ENCODE assay signal across 8 mouse cellular contexts in the genomic region with DNA sequence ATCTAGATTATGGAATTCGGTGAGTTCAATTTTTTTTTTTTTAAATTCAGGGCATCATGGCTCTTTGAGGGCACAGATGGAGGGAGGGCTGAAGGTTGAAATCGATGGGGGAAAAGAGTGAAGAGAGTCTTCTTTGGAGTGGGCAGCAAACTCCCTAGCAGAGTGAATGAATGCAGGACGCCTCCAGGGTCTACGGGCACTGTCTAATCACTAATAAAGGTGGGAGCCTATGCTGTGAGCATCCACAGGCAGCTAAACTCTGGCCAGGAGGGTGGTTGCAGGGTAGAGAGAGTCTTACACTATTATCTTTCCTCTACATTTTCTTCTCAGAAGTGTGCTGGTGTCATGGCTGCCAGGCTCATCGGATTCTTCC. TPM values are rescaled to one million over a fixed set of nuclear protein-coding genes. Genes with fewer than 3 reads are reported as not detected.
DNase-seq lines count a peak whose midpoint lies in the region; ATAC-seq lines count a peak whose summit lies in the region.

No protein-coding gene starts in this region.

- no peaks in the 10 kb centered on the region for H3K27me3 ChIP-seq in kidney, embryonic 16.5 days (ENCODE audit: insufficient read depth, low read length)
- H3K27me3 ChIP-seq in hindbrain, embryonic 15.5 days, result no peaks in the 10 kb centered on the region
- no peaks in the 10 kb centered on the region for H3K27me3 ChIP-seq in midbrain, embryonic 15.5 days (replicated peaks)

- H3K36me3 ChIP-seq in kidney, embryonic 16.5 days (ENCODE audit: insufficient read depth, low read length), result peaks cover 19% of the 10 kb centered on the region; the same call in 1 of the 2 replicates
- peaks cover 27% of the 10 kb centered on the region for H3K36me3 ChIP-seq in hindbrain, embryonic 15.5 days
- H3K36me3 ChIP-seq in midbrain, embryonic 15.5 days (replicated peaks), result peaks cover 29% of the 10 kb centered on the region

- no peak for DNase-seq in kidney, adult 18-20 months
- DNase-seq in ovary, adult 18-20 months (ENCODE audit: low spot score), result no peak
- DNase-seq in ovary, postnatal 36 days (ENCODE audit: low spot score), result no peak
- DNase-seq in cerebellum, adult 9-10 months, result no peak

- peak overlapping the region; percentile 67 for H3K9ac ChIP-seq in kidney, embryonic 16.5 days (replicated peaks; ENCODE audit: low read length)
- peak overlapping the region; percentile 52 for H3K9ac ChIP-seq in hindbrain, embryonic 15.5 days
- H3K9ac ChIP-seq in midbrain, embryonic 15.5 days, result peak overlapping the region; percentile 43

- no peak overlapping the region for H3K27ac ChIP-seq in kidney, embryonic 16.5 days (ENCODE audit: low read length)
- H3K27ac ChIP-seq in brown adipose tissue, adult 24 weeks (replicated peaks; ENCODE audit: low read depth, low read length), result peak overlapping the region; percentile 36; the same call in 1 of the 2 replicates
- H3K27ac ChIP-seq in hindbrain, embryonic 15.5 days (replicated peaks), result 0 out of 2 replicates have a peak overlapping the region, but pooled peaks have one; percentile 68
- H3K27ac ChIP-seq in midbrain, embryonic 15.5 days, result peak overlapping the region; percentile 54

- peaks cover 5% of the 10 kb centered on the region for H3K4me1 ChIP-seq in kidney, embryonic 16.5 days (ENCODE audit: insufficient read depth, low read length)
- H3K4me1 ChIP-seq in brown adipose tissue, adult 24 weeks (ENCODE audit: control insufficient read depth, insufficient read depth, insufficient read length, low read length), result peaks cover 3% of the 10 kb centered on the region; the same call in 1 of the 2 replicates
- peaks cover 5% of the 10 kb centered on the region for H3K4me1 ChIP-seq in hindbrain, embryonic 15.5 days (replicated peaks)
- peaks cover 5% of the 10 kb centered on the region for H3K4me1 ChIP-seq in midbrain, embryonic 15.5 days

- H3K4me2 ChIP-seq in kidney, embryonic 16.5 days (replicated peaks; ENCODE audit: low read depth, low read length), result peak overlapping the region; percentile 75
- peak overlapping the region; percentile 68 for H3K4me2 ChIP-seq in hindbrain, embryonic 15.5 days
- peak overlapping the region; percentile 73 for H3K4me2 ChIP-seq in midbrain, embryonic 15.5 days

- no peaks in the 10 kb centered on the region for H3K9me3 ChIP-seq in kidney, embryonic 16.5 days (ENCODE audit: low read length)
- H3K9me3 ChIP-seq in hindbrain, embryonic 15.5 days, result no peaks in the 10 kb centered on the region
- H3K9me3 ChIP-seq in midbrain, embryonic 15.5 days, result no peaks in the 10 kb centered on the region

- H3K4me3 ChIP-seq in kidney, embryonic 16.5 days (ENCODE audit: low read length), result peak overlapping the region; percentile 64
- H3K4me3 ChIP-seq in brown adipose tissue, adult 24 weeks (ENCODE audit: insufficient read depth, low read depth, low read length), result peak overlapping the region; percentile 69
- peak overlapping the region; percentile 56 for H3K4me3 ChIP-seq in hindbrain, embryonic 15.5 days
- peak overlapping the region; percentile 50 for H3K4me3 ChIP-seq in midbrain, embryonic 15.5 days

- no peak for ATAC-seq in kidney, embryonic 16.5 days (ENCODE audit: low FRiP score, low TSS enrichment)
- ATAC-seq in hindbrain, embryonic 15.5 days (ENCODE audit: low FRiP score, low read depth), result peak; percentile 35; the same call in 1 of the 2 replicates
- ATAC-seq in midbrain, embryonic 15.5 days (replicated peaks), result peak; percentile 48

- WGBS in kidney, embryonic 16.5 days, result 37% methylated on average over 5 of the region's 5 CpGs
- WGBS in hindbrain, embryonic 15.5 days, result 41% methylated on average over 5 of the region's 5 CpGs
- WGBS in midbrain, embryonic 15.5 days, result 40% methylated on average over 5 of the region's 5 CpGs

RNA-seq across cellular contexts. Expression of gene Gba, which starts 0.4 kb away (rescaled TPM):
- polyA plus RNA-seq in kidney, embryonic 16.5 days (2015; fragmentation: Nextera tagmentation; extraction: Ambion mirVana), result 54.9 and 56.1 TPM in 2 replicates
- polyA plus RNA-seq in brown adipose tissue, adult 24 weeks (2012; ENCODE audit: insufficient read depth, insufficient read length, missing spikeins), result 18.2 and 25.1 TPM in 2 replicates
- polyA plus RNA-seq in hindbrain, embryonic 15.5 days (2015; fragmentation: Nextera tagmentation; extraction: Ambion mirVana), result 46.6 and 48.0 TPM in 2 replicates
- polyA plus RNA-seq in midbrain, embryonic 15.5 days (2015; fragmentation: Nextera tagmentation; extraction: Ambion mirVana), result 50.3 and 51.0 TPM in 2 replicates

RNA-seq across cellular contexts. Expression of gene Thbs3, which starts 11.9 kb away (rescaled TPM):
- 18.2 and 18.4 TPM in 2 replicates for polyA plus RNA-seq in kidney, embryonic 16.5 days (2015; fragmentation: Nextera tagmentation; extraction: Ambion mirVana)
- 5.6 and 8.9 TPM in 2 replicates for polyA plus RNA-seq in brown adipose tissue, adult 24 weeks (2012; ENCODE audit: insufficient read depth, insufficient read length, missing spikeins)
- polyA plus RNA-seq in hindbrain, embryonic 15.5 days (2015; fragmentation: Nextera tagmentation; extraction: Ambion mirVana), result 51.5 and 51.6 TPM in 2 replicates
- polyA plus RNA-seq in midbrain, embryonic 15.5 days (2015; fragmentation: Nextera tagmentation; extraction: Ambion mirVana), result 58.7 and 58.8 TPM in 2 replicates

RNA-seq across cellular contexts. Expression of gene Fam189b, which starts 20.2 kb away (rescaled TPM):
- polyA plus RNA-seq in kidney, embryonic 16.5 days (2015; fragmentation: Nextera tagmentation; extraction: Ambion mirVana), result 43.6 and 51.2 TPM in 2 replicates
- 1.3 and 2.0 TPM in 2 replicates for polyA plus RNA-seq in brown adipose tissue, adult 24 weeks (2012; ENCODE audit: insufficient read depth, insufficient read length, missing spikeins)
- polyA plus RNA-seq in hindbrain, embryonic 15.5 days (2015; fragmentation: Nextera tagmentation; extraction: Ambion mirVana), result 35.5 and 39.2 TPM in 2 replicates
- polyA plus RNA-seq in midbrain, embryonic 15.5 days (2015; fragmentation: Nextera tagmentation; extraction: Ambion mirVana), result 33.5 and 37.5 TPM in 2 replicates

RNA-seq across cellular contexts. Expression of gene Mtx1, which starts 23.8 kb away (rescaled TPM):
- polyA plus RNA-seq in kidney, embryonic 16.5 days (2015; fragmentation: Nextera tagmentation; extraction: Ambion mirVana), result 227 and 235 TPM in 2 replicates
- 108 and 115 TPM in 2 replicates for polyA plus RNA-seq in brown adipose tissue, adult 24 weeks (2012; ENCODE audit: insufficient read depth, insufficient read length, missing spikeins)
- polyA plus RNA-seq in hindbrain, embryonic 15.5 days (2015; fragmentation: Nextera tagmentation; extraction: Ambion mirVana), result 149 and 152 TPM in 2 replicates
- 159 and 161 TPM in 2 replicates for polyA plus RNA-seq in midbrain, embryonic 15.5 days (2015; fragmentation: Nextera tagmentation; extraction: Ambion mirVana)

RNA-seq across cellular contexts. Expression of gene Muc1, which starts 25.7 kb away (rescaled TPM):
- polyA plus RNA-seq in kidney, embryonic 16.5 days (2015; fragmentation: Nextera tagmentation; extraction: Ambion mirVana), result 20.0 and 23.6 TPM in 2 replicates
- polyA plus RNA-seq in brown adipose tissue, adult 24 weeks (2012; ENCODE audit: insufficient read depth, insufficient read length, missing spikeins), result 0.75 and 0.83 TPM in 2 replicates
- polyA plus RNA-seq in hindbrain, embryonic 15.5 days (2015; fragmentation: Nextera tagmentation; extraction: Ambion mirVana), result 1.2 and 1.6 TPM in 2 replicates
- 0.93 and 1.3 TPM in 2 replicates for polyA plus RNA-seq in midbrain, embryonic 15.5 days (2015; fragmentation: Nextera tagmentation; extraction: Ambion mirVana)

Comparison
In these comparisons a context has a peak if more than half of its experiments do, and no peak if none do; other contexts are left out.
1. RNA of gene Fam189b, which starts 20.2 kb away (polyA plus RNA-seq): 43.6 to 51.2 TPM in kidney, embryonic 16.5 days, 35.5 to 39.2 TPM in hindbrain, embryonic 15.5 days and 33.5 to 37.5 TPM in midbrain, embryonic 15.5 days; 1.3 to 2.0 TPM in brown adipose tissue, adult 24 weeks; every median in the first group is over 10 times any median in the second.
2. Peak in every context shown above with its lines, with median percentiles within 50 percentile points of each other: H3K4me2 ChIP-seq, H3K4me3 ChIP-seq and H3K9ac ChIP-seq.